Mouse (Mus musculus) G1E (cell line): ENCODE data around the gene Rnf220. TPM values are rescaled to one million over a fixed set of nuclear protein-coding genes. Genes with fewer than 3 reads are reported as not detected.
A peak's percentile ranks its signal among the peaks of the same experiment; 100 is the strongest.

Experiments used
- ATAC-seq: 2 replicates; pipeline ENCODE4 v1.8.0; 2016; ENCODE audit warnings: mild to moderate bottlenecking; ENCODE audit not compliant: insufficient number of reproducible peaks, poor library complexity, low FRiP score, severe bottlenecking; ENCODE audit errors: extremely low read depth
- DNase-seq: peaks from one replicate; pipeline ENCODE4 v3.0.0; 2012; ENCODE audit warnings: low spot score
- H3K27me3 ChIP-seq: 2 replicates; pipeline ENCODE4 v1.6.1; 2012; ENCODE audit warnings: mild to moderate bottlenecking, low read length, inconsistent platforms; ENCODE audit not compliant: insufficient read depth
- H3K36me3 ChIP-seq: replicated peaks from 2 replicates; pipeline ENCODE3; 2012; ENCODE audit warnings: mild to moderate bottlenecking, inconsistent platforms
- H3K4me1 ChIP-seq: 2 replicates; pipeline ENCODE4 v1.6.1; 2012; ENCODE audit warnings: low read depth, low read length, inconsistent platforms, mixed read lengths; ENCODE audit not compliant: insufficient read depth
- H3K4me3 ChIP-seq: 2 replicates; pipeline ENCODE4 v1.5.1; 2012; ENCODE audit warnings: low read depth, mild to moderate bottlenecking, inconsistent platforms, low read length, moderate library complexity, mixed read lengths
- H3K9me3 ChIP-seq: replicated peaks from 2 replicates; pipeline ENCODE4 v1.6.1; 2012; ENCODE audit warnings: inconsistent platforms
- CTCF ChIP-seq: IDR thresholded peaks from 2 replicates; pipeline ENCODE4 v1.5.1; 2012; ENCODE audit warnings: low read depth, low read length, inconsistent platforms, mixed read lengths
- GATA1 ChIP-seq: IDR thresholded peaks from 2 replicates; pipeline ENCODE4 v1.6.1; 2012; ENCODE audit warnings: borderline replicate concordance, low read length, inconsistent platforms, mixed read lengths
- GATA2 ChIP-seq: IDR thresholded peaks from 2 replicates; pipeline ENCODE4 v1.6.1; 2012; ENCODE audit warnings: low read depth, low read length, inconsistent platforms, borderline replicate concordance
- POLR2AphosphoS5 ChIP-seq: IDR thresholded peaks from 2 replicates; pipeline ENCODE4 v1.6.1; 2012; ENCODE audit warnings: low read depth, low read length, inconsistent platforms; ENCODE audit not compliant: insufficient replicate concordance
- TAL1 ChIP-seq: conservative IDR thresholded peaks from 2 replicates; pipeline ENCODE4 v1.6.1; 2012; ENCODE audit warnings: low read depth, low read length, inconsistent platforms, mixed read lengths
- polyA plus RNA-seq: library from polyadenylated mRNA; stranded (reverse); fragments of >175 nt; gene quantifications from 2 replicates; pipeline ENCODE4 v1.2.3, GENCODE M21; 2012
- total RNA-seq, 2 experiments: library from RNA; stranded (forward) in 1 of 2; stranded (reverse) in 1 of 2; fragments of 200-1000 nt in 1 of 2; fragments of >200 nt in 1 of 2; fragmentation: Nextera tagmentation in 1 of 2; gene quantifications; 2 replicates each; pipeline ENCODE4 v1.2.3; 2014 to 2017

Rnf220 gene
- total and polyA plus RNA-seq, 3 experiments = 87.7 to 113 (median 88.7) TPM

GRCm38 (mm10) chr4:117484256-117485044 lies 12.4 kb downstream of the Rnf220 start:
- peaks cover 21% of the 10 kb centered on the region for H3K27me3 ChIP-seq
- H3K4me1 ChIP-seq = peaks cover 18% of the 10 kb centered on the region
- H3K4me3 ChIP-seq = no peak overlapping the region
- peaks cover 6% of the 10 kb centered on the region for H3K9me3 ChIP-seq
- TF ChIP-seq CTCF (no peak), TAL1 (no peak), GATA2 (no peak), GATA1 (no peak), POLR2AphosphoS5 (no peak)
- no peak for ATAC-seq
- no peaks in the 10 kb centered on the region for H3K36me3 ChIP-seq
- DNase-seq = no peak

GRCm38 (mm10) chr4:117483931-117484255 lies 13.0 kb downstream of the Rnf220 start:
- Histone ChIP-seq H3K9me3 (peaks cover 6% of the 10 kb centered on the region), H3K27me3 (peaks cover 18% of the 10 kb centered on the region), H3K36me3 (no peaks in the 10 kb centered on the region), H3K4me1 (peaks cover 23% of the 10 kb centered on the region), H3K4me3 (no peak overlapping the region)
- ATAC-seq = no peak
- DNase-seq = no peak
- TF ChIP-seq TAL1 (no peak), CTCF (no peak), POLR2AphosphoS5 (no peak), GATA2 (no peak), GATA1 (no peak)

- DNase-seq (no peak), ATAC-seq (no peak)
- Histone ChIP-seq H3K4me3 (no peak overlapping the region), H3K27me3 (peaks cover 23% of the 10 kb centered on the region), H3K4me1 (peaks cover 41% of the 10 kb centered on the region), H3K9me3 (peaks cover 6% of the 10 kb centered on the region), H3K36me3 (no peaks in the 10 kb centered on the region)
- TF ChIP-seq TAL1 (no peak), CTCF (no peak), GATA1 (no peak), GATA2 (no peak), POLR2AphosphoS5 (no peak)
Observed at GRCm38 (mm10) chr4:117482103-117482502, 14.7 kb downstream of the Rnf220 start.

- TF ChIP-seq GATA1 (no peak), GATA2 (no peak), POLR2AphosphoS5 (no peak), TAL1 (no peak), CTCF (no peak)
- ATAC-seq (no peak), DNase-seq (no peak)
- Histone ChIP-seq H3K27me3 (peaks cover 19% of the 10 kb centered on the region), H3K9me3 (peaks cover 6% of the 10 kb centered on the region), H3K4me1 (peaks cover 53% of the 10 kb centered on the region), H3K36me3 (no peaks in the 10 kb centered on the region), H3K4me3 (no peak overlapping the region)
Observed at GRCm38 (mm10) chr4:117480611-117481445, 16.0 kb downstream of the Rnf220 start.

GRCm38 (mm10) chr4:117479951-117480350 lies 16.9 kb downstream of the Rnf220 start:
- H3K4me3 ChIP-seq = no peak overlapping the region
- H3K9me3 ChIP-seq = peaks cover 6% of the 10 kb centered on the region
- ATAC-seq = no peak
- no peak for TF ChIP-seq TAL1
- H3K36me3 ChIP-seq = no peaks in the 10 kb centered on the region
- H3K4me1 ChIP-seq = peaks cover 58% of the 10 kb centered on the region
- peaks cover 19% of the 10 kb centered on the region for H3K27me3 ChIP-seq
- no peak for DNase-seq

GRCm38 (mm10) chr4:117478101-117478673 lies 18.7 kb downstream of the Rnf220 start:
- peaks cover 74% of the 10 kb centered on the region for H3K4me1 ChIP-seq
- ATAC-seq (peak; percentile 74), DNase-seq (peak; percentile 29)
- peak overlapping the region; percentile 53; the same call in 1 of the 2 replicates for H3K4me3 ChIP-seq
- peaks cover 21% of the 10 kb centered on the region for H3K27me3 ChIP-seq
- H3K36me3 ChIP-seq = no peaks in the 10 kb centered on the region
- no peak for TF ChIP-seq POLR2AphosphoS5
- 0 out of 2 replicates have a peak, but pooled peaks have one; percentile 13 for TF ChIP-seq GATA2
- H3K9me3 ChIP-seq = no peaks in the 10 kb centered on the region
